Mouse (Mus musculus) kidney, adult 18-20 months (tissue): ENCODE results near the gene Pde4c.

Source experiments
- DNase-seq: peaks from one replicate; pipeline ENCODE4 v3.0.0; 2021

Pde4c gene

DNA sequence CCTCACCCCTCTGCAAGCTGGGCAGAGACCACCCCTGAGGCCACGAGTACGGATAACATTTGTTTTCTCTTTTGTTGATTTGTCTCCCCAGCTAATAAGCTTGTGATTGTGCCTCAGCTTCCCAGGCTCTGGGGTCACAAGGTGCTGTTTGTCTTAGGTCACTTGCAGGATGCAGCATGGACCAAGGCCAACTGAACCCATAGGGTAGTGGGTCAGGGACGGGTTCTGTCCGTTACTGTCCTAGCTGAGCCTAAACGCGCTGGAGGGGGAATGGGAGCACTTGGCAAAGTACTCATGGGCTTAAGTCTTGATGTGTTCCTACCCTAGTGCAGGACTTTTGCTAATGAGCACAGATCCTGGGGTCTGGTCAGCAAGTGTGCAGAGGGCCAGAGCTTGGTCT is 44.0 kb downstream of the Pde4c start:
- DNase-seq, result no peak

DNA sequence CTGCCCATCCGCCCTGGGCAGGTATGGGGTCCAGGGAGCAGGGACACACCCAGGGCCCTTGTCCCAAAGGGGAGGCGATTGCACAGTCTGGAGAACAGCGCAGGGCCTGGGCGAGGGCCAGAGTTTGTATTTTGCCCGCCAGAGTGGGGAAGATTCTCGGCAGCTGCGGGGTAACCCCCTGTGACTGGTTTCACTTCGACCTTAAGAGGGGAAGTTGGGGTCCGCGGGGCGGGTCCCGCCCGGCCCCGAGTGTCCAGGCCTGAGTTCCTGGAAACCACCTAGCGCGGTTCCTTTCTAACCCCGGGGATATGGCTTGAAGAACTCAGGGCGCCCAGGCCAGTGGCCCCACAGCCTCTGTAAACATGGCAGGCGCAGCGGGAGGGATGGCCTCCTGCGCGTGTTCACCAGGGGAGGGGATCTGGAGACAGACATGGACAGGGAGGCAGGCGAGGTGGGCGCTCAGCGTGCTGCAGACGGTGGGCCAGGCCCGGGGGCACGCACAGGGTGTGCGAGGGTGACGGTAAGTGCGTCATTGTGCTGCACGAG is 44.8 kb downstream of the Pde4c start:
- DNase-seq, result no peak

DNA sequence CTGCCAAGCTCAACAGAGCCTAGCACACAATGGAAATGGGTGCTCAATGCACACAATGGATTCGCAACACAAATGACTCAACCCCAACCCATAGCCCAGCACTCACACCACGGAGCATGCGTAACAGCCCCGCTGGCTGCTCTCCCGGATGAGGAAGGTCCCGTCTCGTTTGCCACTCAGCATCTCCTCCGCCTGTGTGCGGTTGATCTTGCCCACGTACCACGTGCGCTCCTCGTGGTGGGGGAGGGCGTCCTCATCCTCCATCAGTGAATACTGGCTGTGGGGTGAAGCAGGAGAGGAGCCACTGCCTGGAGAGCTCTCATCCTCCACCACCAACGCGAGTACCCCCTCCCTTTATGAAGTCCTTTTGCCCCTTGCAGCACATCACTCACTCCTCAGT is 45.4 kb downstream of the Pde4c start:
- DNase-seq, result no peak

DNA sequence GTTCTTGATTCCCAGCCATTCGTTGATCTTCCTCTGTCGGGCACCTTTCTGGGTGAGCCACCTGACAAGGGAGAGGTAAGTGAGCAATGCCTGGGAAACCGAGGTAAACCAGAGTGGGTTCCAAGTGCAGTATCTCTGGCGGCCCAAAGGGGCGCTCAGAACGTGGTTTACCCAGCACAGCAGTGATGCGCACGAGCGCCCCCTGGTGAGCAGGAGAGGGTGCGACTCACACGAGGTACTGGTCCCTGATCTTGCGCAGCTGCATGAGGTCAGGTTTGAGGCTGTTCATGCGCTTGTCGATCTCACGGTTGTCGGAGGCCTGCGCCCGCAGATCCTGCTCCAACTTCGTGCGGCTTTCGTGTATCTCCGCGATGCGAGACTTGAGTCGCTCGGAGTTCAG is 45.8 kb downstream of the Pde4c start:
- DNase-seq, result peak; percentile 95

DNA sequence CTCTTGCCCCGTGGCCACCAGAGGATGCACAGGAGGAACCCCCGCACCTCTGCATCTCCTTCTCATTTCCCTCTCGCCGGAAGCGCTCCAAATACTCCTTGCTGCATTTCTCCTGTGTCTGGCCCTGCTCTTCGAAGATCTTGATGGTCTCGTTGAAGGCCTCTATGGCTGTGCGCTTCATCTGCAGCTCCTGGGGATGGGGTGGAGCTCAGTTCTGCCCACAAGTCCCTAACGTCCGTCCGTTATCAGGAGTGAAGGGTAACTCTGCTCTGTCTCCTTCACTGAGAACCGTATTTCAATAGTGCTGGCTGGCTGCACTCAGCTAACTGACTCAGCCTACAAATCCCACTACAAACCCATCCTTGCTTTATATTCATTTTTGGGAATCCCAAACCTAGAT is 46.3 kb downstream of the Pde4c start:
- no peak for DNase-seq

DNA sequence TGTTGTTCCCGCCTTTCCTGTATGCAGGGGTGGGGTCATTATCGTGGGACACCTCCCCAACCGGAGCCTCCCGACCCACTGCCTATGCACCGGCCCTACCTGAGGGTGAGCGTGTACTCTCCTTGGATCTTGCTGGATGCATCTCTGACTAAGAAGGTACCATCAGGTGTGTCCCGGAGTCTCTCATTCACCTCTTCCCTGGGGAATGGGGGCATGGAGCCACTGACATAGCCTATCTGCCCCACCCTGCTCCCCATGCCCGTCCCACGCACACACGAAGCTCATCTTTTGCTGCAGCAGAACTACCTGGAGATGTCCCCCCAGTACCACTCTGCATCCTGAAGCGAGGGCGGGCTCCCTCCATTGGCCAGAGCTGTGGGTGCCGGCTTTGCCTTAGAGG is 47.2 kb downstream of the Pde4c start:
- no peak for DNase-seq

DNA sequence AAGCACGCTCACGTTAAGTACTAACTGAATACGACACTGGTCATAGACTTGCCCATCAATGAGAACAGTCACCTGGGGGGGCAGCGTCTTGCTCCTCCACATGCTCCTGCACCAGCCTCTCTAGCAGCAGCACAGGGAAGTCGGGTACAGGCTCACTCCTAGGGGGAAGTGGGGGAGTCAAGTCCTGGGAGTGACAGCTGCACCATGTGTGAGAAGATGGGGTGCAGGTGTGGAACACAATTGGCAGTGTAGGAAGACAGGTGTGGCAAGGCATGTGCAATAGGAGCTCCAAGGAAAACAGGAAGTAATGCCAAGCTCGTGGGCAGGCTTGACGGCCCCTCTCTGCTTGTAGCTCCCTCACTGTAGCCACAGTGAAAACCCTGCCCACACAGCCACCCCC is 47.7 kb downstream of the Pde4c start:
- no peak for DNase-seq

DNA sequence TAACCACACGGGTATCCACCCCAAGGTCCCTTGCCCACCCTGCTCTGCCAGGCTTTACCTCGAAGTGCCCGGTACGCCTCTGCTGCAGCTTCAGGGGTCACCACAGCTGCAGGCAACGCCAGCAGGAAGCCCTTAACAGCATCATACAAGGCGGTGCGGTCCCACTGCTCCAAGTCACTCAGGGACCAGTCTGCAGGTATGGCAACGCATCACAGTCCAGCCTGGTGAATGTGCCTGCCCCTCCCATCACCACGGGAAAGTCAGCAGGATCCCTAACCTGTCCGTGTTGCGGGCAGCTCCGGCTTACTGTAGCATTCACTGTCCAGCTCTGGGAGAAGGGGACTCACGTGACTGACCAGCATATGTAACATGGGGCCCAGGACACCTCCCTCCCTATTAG is 48.6 kb downstream of the Pde4c start:
- no peak for DNase-seq

DNA sequence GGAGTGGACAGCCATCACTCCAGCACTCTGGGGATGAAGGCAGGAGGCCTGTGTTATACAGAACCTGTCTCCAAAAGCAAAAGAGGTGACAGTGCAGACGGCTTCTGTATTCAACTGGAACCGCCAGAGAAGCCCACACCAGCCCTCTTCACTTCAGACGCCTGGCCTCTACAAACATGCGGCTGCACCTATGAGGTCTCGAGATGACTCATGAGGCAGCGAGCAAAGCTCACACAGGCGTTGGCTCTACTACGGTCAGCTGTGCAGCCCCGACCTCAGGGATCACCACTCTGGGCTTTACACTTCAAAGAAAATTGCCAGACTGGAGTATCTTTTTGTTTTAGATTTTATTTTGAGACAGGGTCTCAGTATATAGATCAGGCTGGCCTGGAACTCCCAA is 49.4 kb downstream of the Pde4c start:
- no peak for DNase-seq

DNA sequence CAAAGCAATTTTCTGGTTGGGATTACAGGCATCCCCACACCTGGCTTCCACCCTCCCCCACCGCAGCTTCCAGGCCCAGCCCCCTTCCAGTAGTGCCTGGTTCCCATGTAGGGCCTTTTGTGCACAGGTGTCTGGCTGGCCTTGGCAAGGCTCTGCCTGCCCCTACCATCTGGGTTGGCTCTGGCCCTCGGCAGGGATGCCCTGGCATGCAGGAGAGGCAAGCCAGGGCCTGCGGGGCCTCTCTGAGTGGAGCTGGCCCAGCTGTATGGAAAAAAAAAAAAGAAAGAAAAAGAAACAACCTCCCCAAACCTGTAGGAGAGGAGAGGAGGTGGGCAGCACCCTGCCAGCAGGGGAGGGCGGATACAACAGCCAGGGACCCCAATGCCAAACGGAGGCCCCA is 49.9 kb downstream of the Pde4c start:
- no peak for DNase-seq

DNA sequence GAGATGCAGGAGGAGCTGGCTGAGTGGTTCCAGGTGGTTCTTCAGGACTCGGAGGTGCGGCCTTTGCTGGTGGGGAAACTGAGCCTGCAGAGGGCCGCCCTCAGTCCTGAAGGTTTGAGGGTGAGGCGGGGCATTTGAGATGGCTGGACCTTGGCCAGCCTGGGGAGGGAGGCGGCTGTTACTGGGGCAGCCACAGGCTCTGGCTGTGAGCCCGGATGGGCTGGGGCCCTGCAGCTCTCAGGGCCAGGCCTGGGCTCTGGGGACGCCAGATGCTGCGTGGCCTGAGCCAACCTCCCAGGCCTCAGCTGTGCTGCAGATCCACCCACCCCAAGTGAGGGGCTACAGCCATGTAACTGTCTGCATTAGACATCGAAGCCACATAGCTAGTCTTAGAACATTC is 50.3 kb downstream of the Pde4c start:
- DNase-seq, result peak; percentile 81

DNA sequence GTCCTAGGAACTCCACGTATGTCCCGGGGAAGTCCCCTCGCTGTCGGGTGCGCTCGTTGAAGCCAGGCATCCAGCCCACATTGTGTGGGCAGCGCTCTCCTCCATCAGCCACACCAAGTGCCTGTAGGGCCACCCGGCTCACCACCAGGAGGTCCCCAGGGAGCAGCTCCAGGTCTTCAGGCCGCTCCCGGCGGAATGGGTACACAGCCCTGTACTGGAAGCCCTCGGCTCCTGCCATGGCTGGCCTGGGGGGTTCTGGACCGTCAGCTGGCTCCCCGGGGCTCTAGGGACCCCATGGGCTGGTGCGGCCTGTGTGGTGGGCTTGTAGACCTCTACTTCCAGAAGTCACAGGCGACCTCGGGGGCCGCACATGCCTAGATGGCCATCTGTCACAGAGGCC is 51.2 kb downstream of the Pde4c start:
- no peak for DNase-seq

DNA sequence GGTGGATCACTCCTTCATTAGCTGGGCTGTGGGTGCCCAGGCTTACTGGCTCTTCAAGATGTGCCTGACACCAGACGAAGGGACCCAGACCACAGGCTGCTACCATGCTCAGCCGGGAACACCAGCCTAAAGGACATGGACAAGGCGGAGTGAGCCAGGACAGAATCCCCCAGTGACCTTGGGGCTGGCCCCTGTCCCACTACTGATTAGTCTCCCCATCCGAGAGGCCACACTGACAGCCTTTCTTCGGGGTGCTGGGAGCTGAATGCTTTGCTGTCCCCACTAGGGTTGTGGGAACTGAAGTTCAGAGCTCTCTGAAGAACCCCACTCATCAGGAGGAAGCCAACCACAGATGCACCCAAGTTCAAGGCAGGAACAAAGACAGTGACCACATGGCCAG is 51.7 kb downstream of the Pde4c start:
- no peak for DNase-seq

DNA sequence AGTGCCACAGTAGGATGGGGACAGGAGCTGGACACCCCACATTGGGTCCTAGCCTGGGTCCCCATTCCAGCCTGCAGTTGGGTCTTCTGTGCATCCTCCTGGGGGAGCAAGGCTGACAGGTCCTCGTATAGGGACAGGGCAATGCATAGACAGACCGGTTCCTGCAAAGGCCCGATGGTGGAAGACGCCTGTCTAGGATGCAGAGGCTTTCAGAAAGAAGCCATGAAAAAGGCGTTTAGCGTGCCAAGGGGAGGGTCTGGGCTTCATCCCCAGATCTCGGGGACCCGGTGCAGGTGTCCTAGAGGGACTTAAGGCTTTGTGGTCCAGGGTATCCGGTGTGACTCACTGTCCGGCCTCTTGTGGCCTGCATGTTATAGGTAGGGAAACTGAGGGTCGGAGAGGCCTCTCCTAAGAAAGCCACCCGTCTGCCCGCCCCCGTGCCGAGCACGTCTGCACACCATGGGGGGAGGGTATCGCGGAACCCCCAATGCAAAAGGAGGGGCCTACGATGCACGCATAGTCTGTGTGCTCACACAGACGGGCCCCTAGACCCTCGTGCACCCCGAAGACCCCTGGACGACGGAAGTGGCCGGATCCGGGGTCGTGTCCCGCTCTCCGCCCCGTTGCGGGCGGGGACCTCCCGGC is 52.5 kb downstream of the Pde4c start:
- no peak for DNase-seq

DNA sequence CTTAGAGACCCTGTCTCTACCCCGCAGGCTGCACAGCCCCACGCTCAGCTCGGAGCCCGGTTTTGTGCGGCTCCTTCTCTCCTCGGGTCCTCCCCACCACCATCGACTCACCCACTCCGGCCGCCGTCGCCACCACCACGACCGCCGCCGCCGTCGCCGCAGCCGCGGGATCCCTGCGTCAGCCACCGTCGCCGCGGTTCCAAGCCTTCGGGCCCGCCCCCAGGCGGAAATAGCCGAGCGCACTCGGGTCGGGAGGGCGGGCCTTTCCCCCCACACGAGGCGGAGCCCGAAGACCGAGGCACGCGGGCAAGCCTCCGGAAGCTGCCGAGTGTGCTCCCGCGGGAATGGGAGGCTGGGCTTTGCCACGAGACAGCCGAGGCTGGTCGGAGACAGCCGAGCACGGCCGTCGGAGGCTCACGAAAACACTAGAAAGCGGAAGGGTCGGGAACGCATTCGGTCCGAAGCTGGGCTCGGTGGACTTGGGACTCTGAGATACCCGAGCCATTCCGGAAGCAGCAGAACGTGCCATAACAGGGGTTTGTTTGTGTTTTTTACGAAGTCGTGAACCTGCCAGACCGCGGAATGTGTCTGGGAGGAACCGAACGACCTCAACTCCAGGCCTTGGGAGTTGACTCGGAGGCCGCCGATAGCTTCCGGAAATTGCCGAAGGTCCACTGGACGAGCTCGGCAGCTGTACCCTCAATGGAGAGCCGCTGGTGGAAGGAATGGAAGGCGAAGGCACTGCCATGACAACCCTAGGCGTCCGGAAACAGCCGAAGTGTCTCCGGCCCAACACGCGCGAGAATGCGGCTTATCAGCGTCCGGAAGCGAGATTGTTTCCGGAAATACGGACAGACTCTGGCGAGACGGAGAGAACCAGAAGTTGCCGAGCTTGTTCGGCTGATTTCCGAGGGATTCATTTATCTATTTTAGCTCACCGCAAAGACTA is 53.2 kb downstream of the Pde4c start, which contains the start of gene Pik3r2:
Gene Pik3r2, minus strand, starts transcription at position 218 of the 949 bp plus-strand sequence.
- peak; percentile 98 for DNase-seq

DNA sequence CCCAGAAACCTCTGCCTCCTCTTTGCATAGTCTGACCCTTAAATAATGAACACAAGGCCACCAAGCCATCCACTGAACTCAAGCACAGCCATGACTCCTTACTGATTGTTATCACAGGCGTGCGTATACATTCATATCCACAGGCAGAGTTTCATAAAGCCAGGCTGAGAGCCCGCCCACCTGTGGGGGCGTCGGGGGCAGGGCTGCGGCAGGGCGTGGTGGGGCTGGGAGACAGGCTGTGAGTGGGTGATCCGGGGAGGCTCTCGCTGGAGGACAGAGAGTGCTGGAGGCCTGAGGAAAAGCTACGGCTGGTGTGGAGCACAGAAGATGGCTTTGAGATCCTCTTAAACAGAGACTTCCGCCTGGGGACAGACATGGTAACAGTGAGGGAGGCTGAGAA is 56.6 kb downstream of the Pde4c start:
- DNase-seq, result no peak

DNA sequence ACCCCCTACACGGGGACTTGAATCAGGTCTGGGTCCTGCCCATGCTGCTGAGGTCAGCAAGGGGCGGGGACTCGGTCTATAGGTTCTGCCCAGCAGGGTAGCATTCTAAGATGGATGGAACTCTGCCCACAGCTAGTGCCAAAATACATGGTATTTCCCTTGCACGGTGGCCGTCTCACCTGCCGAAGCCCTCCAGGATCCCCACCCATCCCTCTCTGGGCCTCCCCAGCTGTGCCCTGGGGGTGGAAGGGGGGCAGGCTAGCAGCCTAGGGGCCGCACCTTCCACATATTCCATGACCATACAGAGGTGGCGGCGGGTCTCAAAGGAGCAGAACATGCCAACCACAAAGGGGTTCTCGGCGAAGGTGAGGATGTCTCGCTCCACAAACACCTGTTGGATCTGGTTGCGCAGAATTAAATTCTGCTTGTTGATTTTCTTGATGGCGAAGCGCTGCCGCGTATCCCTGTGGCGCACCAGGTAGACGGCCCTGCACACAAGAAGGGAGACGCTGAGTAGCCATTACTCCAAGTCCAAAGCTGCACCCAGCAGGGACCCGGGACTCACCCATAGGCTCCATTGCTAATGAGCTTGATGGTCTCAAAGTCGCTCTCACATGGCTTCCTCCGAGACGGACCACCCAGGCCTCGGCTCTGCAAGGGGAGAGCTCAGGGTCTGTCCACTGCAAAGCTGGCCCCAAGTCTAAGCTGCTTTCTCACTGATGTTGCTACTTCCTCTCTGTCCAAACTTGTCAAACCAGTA is 63.0 kb downstream of the Pde4c start:
- DNase-seq, result no peak

DNA sequence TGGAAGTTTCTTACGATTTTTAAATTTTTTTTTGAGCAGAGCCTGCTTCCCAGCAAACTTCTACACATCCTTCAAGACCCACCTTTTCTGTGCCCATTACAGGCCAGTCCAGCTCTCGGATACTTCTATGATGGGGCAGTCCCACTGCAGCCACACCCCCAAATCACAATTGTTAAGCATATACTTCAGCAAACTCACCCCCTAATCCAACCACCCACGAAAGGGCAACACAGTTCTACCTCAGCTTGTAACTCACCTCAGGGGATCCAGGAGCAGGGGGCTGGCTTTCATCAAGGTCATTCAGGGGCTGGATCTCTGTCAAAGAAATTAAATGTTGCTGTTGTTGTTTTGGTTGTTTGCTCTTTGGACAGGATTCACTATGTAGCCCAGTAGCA is 63.5 kb downstream of the Pde4c start:
- no peak for DNase-seq

DNA sequence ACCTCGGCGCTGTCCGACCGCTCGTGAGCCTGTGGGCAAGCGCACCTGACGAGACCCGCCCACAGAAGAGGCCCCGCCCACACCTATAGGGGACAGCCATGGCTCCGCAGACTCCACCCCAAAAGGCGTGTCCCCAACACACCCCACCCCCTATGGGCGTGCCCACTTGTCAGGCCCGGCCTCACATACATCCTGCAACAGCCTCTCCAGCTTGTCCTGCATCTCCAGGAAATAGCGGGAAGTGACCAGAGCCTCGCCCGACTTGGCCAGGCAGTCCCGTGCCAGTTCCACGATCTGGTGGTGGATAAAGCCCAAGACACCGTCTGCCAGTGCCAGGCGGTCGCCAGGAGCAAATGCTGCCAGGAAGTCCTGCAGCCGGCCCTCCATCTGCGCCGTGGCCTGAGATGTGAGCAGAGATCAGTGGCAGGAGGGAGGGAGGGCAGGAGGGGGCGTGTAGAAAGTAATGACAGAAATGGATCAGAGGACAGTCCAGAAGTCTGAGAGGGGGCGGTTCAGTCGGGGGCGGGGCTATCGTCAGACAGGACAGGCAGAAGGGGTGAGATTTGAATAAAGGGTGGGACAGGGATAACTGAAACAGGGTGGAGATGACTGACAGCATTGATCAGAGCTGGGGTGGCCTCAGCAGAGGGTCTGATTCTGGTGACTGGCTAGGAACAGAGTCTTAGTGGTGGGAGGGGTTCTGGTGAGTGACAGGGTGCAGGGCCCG is 64.6 kb downstream of the Pde4c start:
- peak; percentile 42 for DNase-seq

DNA sequence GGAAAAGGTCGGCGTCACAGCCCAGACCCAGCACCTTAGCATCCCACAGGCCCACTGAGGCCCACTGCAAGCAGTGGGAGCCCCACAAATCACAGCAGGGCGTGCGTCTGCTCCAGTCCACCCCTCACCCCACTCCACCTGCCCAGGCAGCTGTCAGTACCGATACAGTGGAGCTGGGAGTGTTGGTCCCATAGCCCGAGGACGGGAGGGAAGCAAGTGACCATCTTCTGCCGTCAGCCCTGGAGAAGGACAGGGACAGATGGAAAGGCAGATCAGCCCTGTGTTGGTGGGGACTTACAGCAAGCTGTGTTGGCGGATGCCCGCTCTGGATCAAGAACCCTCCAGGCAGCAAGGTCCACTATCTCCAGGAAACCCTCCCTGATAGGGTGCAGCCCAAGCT is 65.5 kb downstream of the Pde4c start:
- no peak for DNase-seq

DNA sequence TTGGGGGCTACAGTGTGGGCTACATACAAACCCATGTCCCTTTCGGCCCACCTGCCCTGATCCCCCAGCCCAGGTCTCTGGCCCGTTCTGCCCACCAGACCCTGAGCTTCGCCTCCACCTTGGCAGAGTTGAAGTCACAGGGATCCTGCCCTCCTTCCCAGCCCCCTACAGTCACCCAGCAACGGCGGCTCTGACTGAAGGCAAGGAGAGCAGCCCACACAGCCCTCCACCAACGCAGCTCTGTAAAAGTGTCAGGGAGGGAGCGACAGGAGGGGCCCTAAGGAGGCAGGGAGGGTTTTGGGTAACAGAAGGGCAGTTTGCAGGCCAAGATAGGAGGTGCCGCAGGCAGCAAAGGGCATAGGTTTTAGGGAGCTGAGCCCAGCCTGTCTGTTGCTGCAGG is 67.3 kb downstream of the Pde4c start:
- no peak for DNase-seq

DNA sequence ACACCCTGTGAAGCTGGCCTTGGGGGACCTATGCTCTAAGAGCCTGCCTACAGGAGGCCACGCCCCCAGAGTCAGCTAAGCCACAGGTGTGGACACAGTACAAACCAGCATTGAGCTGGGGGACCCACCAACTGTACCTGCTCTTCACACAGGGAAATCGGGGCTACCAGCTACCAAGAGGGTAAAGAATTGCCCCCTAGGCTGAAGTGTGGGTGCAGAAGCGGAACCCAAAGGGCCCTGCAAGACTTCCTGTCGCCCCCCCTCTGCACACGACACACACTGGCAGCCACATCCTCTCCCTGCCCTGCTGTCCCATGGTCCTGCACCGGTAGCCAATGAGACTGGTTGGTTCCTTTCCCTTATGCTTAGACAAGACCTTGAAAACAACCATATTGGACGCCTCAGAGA is 67.8 kb downstream of the Pde4c start:
- no peak for DNase-seq
